Mouse (Mus musculus) kidney, postnatal 36 days (tissue): ENCODE results near the gene Lca5l.

Experiments
- DNase-seq, 2 experiments: peaks; one replicate each; pipeline ENCODE4 v3.0.0; 2021 to 2022; ENCODE audit warnings: mixed read lengths in 2 of 2

Gene Lca5l

GRCm38 (mm10) chr16:96191531-96192506 lies at the start of gene Lca5l:
Lca5l (minus strand) TSS chr16:96192271.
- DNase-seq, result peak; percentile 99 to 100

GRCm38 (mm10) chr16:96235366-96235970 lies 43.4 kb upstream of the Lca5l start, which contains the start of gene B3galt5:
B3galt5 (plus strand) TSS chr16:96235801.
- DNase-seq, result no peak

- DNase-seq, result no peak
Measured at GRCm38 (mm10) chr16:96233996-96234395, 41.9 kb upstream of the Lca5l start.

GRCm38 (mm10) chr16:96231974-96232373 lies 39.9 kb upstream of the Lca5l start:
- DNase-seq, result no peak

- no peak for DNase-seq
Measured at GRCm38 (mm10) chr16:96231251-96231650, 39.2 kb upstream of the Lca5l start.

- peak; percentile 79 to 87 for DNase-seq
Measured at GRCm38 (mm10) chr16:96230411-96230810, 38.3 kb upstream of the Lca5l start.

- no peak for DNase-seq
Measured at GRCm38 (mm10) chr16:96229044-96229555, 37.0 kb upstream of the Lca5l start.

GRCm38 (mm10) chr16:96228438-96228837 lies 36.4 kb upstream of the Lca5l start:
- DNase-seq, result no peak

GRCm38 (mm10) chr16:96222452-96222851 lies 30.4 kb upstream of the Lca5l start:
- DNase-seq, result no peak

GRCm38 (mm10) chr16:96221959-96222358 lies 29.9 kb upstream of the Lca5l start:
- DNase-seq, result no peak

GRCm38 (mm10) chr16:96221491-96221890 lies 29.4 kb upstream of the Lca5l start:
- DNase-seq, result no peak

- DNase-seq, result no peak
Measured at GRCm38 (mm10) chr16:96213027-96213426, 21.0 kb upstream of the Lca5l start.

- DNase-seq, result no peak
Measured at GRCm38 (mm10) chr16:96210856-96211255, 18.8 kb upstream of the Lca5l start.

- DNase-seq, result no peak
Measured at GRCm38 (mm10) chr16:96209789-96210188, 17.7 kb upstream of the Lca5l start.

GRCm38 (mm10) chr16:96201485-96202232 lies 9.6 kb upstream of the Lca5l start:
- no peak for DNase-seq

GRCm38 (mm10) chr16:96200702-96201028 lies 8.6 kb upstream of the Lca5l start:
- DNase-seq, result no peak

- DNase-seq, result peak; percentile 80 to 83
Measured at GRCm38 (mm10) chr16:96199913-96200701, 8.0 kb upstream of the Lca5l start, which contains the start of gene Sh3bgr. Sh3bgr (plus strand) TSS chr16:96200450.

GRCm38 (mm10) chr16:96187619-96188018 lies 4.5 kb downstream of the Lca5l start:
- DNase-seq, result no peak

- DNase-seq, result no peak
Measured at GRCm38 (mm10) chr16:96179156-96179555, 12.9 kb downstream of the Lca5l start.

- no peak for DNase-seq
Measured at GRCm38 (mm10) chr16:96175399-96175798, 16.7 kb downstream of the Lca5l start.

GRCm38 (mm10) chr16:96173648-96174047 lies 18.4 kb downstream of the Lca5l start:
- no peak for DNase-seq

- no peak for DNase-seq
Measured at GRCm38 (mm10) chr16:96168837-96169236, 23.2 kb downstream of the Lca5l start.
